Mouse (Mus musculus) kidney, postnatal 0 days (tissue): Measurements from ENCODE around the gene Prickle1. TPM values are rescaled to one million over a fixed set of nuclear protein-coding genes. Genes with fewer than 3 reads are reported as not detected.

Experiments
- ATAC-seq: fragments of 200-750 bp; cut with Nextera tagmentation; replicated peaks from 2 replicates; pipeline ENCODE4 v1.8.0; 2017; ENCODE audit warnings: low read depth, moderate number of reproducible peaks, moderate TSS enrichment, moderate library complexity; ENCODE audit not compliant: low FRiP score
- DNase-seq: peaks from one replicate; pipeline ENCODE4 v3.0.0-alpha.2; 2016; ENCODE audit warnings: low spot score
- H3K27ac ChIP-seq: fragments of 300-500 bp; sonication (generic); 2 replicates; pipeline ENCODE4 v1.5.1; 2014; ENCODE audit warnings: mild to moderate bottlenecking
- H3K27me3 ChIP-seq: fragments of 300-500 bp; sonication (generic); 2 replicates; pipeline ENCODE4 v1.6.1; 2014; ENCODE audit warnings: low read length, mixed read lengths; ENCODE audit not compliant: insufficient read depth
- H3K36me3 ChIP-seq: fragments of 300-500 bp; sonication (generic); 2 replicates; pipeline ENCODE4 v1.6.1; 2014; ENCODE audit warnings: low read length, mixed read lengths; ENCODE audit not compliant: insufficient read depth
- H3K4me1 ChIP-seq: fragments of 300-500 bp; sonication (generic); replicated peaks from 2 replicates; pipeline ENCODE4 v1.6.1; 2014; ENCODE audit warnings: antibody characterized with exemption, low read length, mixed read lengths; ENCODE audit not compliant: insufficient read depth
- H3K4me2 ChIP-seq: fragments of 300-500 bp; sonication (generic); 2 replicates; pipeline ENCODE4 v1.6.1; 2014; ENCODE audit warnings: mild to moderate bottlenecking, low read length, moderate library complexity, mixed read lengths
- H3K4me3 ChIP-seq: fragments of 300-500 bp; sonication (generic); replicated peaks from 2 replicates; pipeline ENCODE4 v1.5.1; 2014; ENCODE audit warnings: low read depth, low read length
- H3K9ac ChIP-seq: fragments of 300-500 bp; sonication (generic); 2 replicates; pipeline ENCODE4 v1.6.1; 2014; ENCODE audit warnings: low read depth, low read length
- H3K9me3 ChIP-seq: fragments of 300-500 bp; sonication (generic); replicated peaks from 2 replicates; pipeline ENCODE4 v1.6.1; 2016; ENCODE audit warnings: low read length, inconsistent platforms, mixed read lengths
- CTCF ChIP-seq: IDR thresholded peaks from 2 replicates; pipeline ENCODE4 v1.5.1; 2016; ENCODE audit warnings: antibody characterized with exemption, low read depth, mild to moderate bottlenecking, moderate library complexity
- WGBS: fragments of 180-500 bp; shearing (Covaris S2); extraction: QIAGEN DNeasy Blood & Tissue Kit; methylation state at CpG from one replicate; pipeline ENCODE4 v1.1.7; 2014; 5-methylcytosine and 5-hydroxymethylcytosine counted together
- polyA plus RNA-seq: library from polyadenylated mRNA; unstranded; fragments of >200 nt; fragmentation: Nextera tagmentation; extraction: Ambion mirVana; gene quantifications from 2 replicates; pipeline ENCODE4 v1.2.1, GENCODE M21; 2015

The Prickle1 gene
- polyA plus RNA-seq, 1 experiment from 2014 or later, result 20.7 TPM

DNA sequence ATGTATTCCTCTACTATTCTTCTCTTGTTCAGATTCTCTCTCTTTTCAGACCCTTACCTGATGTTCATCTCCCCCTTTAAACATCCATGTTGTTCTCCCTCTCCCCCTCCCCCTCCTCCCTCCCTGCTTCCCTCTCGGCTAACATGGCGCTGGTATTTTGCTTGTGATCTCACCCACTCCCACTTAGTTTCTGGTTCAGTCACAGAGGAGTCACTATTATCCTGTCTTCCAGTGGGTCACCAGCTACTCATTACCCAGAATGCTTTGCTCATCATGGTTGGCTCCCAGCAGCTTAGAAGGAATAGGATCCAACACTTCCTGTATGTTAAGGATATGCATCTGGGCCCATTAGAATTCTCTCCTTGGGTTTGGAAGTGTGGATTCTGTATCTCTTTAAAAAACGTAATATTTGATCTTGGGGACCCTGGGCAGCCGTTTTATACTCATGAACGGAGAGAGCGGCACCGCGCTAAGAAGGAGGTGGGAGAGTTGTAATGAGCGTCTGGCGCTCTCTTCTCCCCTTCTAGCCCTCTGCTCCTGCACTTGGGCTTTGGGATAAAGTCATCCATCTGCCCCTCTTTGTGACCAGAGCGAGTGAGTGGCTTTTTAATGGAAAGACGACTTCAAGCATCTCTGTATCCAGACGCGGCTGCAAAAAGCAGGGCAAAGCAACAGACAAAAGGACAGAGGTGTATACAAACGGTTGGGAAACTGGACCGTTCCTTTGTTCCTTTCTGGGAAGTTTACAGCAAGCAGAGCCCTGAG, 16.0 kb upstream of the Prickle1 start:
- no peak for ATAC-seq
- Histone ChIP-seq H3K4me2 (no peak overlapping the region), H3K9ac (no peak overlapping the region), H3K27me3 (no peaks in the 10 kb centered on the region), H3K36me3 (no peaks in the 10 kb centered on the region), H3K9me3 (no peaks in the 10 kb centered on the region), H3K4me1 (no peaks in the 10 kb centered on the region), H3K27ac (no peak overlapping the region), H3K4me3 (no peak overlapping the region)
- no peak for TF ChIP-seq CTCF
- DNase-seq, result no peak
- 88% methylated on average over 16 of the region's 16 CpGs for WGBS

DNA sequence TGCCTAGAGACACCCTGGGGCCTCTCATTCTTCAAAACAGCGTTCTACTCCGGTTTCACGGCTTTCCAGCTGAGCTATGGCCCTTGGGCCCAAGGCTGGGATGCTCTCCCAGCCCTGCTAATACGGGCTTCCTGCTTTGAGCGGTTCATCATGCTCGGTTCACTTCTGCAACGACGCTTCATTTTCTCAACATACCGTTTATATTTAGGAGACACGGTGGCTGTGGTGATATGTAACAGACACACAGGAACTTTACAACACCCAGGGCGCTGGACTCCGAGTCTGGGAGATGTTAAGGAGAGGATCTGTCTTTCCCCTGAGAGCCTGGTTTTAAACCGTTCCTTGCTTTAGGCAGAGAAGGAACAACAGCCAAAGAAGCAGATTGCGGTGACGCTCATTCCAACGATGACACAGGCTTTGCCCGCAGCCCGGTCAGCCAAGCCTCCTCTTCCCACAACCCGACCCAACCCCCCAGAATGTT, 15.1 kb upstream of the Prickle1 start:
- Histone ChIP-seq H3K4me3 (no peak overlapping the region), H3K36me3 (no peaks in the 10 kb centered on the region), H3K27me3 (no peaks in the 10 kb centered on the region), H3K4me1 (no peaks in the 10 kb centered on the region), H3K9ac (no peak overlapping the region), H3K4me2 (no peak overlapping the region), H3K9me3 (no peaks in the 10 kb centered on the region), H3K27ac (no peak overlapping the region)
- no peak for ATAC-seq
- DNase-seq, result no peak
- 81% methylated on average over 19 of the region's 19 CpGs for WGBS
- TF ChIP-seq CTCF, result no peak

DNA sequence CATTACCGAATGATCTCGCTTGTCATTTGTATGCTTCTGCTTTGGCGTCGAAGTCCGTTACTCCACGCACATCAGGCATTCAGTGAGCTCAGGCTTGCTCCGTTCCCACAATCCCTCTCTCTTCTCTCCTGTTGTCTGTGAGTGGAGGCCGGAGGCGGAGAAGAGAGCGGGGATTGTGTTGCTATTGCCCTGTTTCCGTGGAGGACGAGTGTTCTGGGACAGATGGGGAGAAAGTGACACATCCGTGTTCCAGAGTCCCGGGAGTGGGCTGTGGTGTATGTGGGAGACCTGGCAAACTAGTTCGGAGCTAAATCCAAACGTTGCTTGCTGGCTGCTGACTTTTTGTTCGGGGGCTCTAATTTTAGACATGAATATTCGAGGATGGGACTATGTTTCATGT, 14.6 kb upstream of the Prickle1 start:
- ATAC-seq, result no peak
- no peak for TF ChIP-seq CTCF
- Histone ChIP-seq H3K4me3 (no peak overlapping the region), H3K36me3 (no peaks in the 10 kb centered on the region), H3K27ac (no peak overlapping the region), H3K4me2 (no peak overlapping the region), H3K9me3 (no peaks in the 10 kb centered on the region), H3K9ac (no peak overlapping the region), H3K27me3 (no peaks in the 10 kb centered on the region), H3K4me1 (no peaks in the 10 kb centered on the region)
- no peak for DNase-seq
- WGBS, result 86% methylated on average over 18 of the region's 18 CpGs

DNA sequence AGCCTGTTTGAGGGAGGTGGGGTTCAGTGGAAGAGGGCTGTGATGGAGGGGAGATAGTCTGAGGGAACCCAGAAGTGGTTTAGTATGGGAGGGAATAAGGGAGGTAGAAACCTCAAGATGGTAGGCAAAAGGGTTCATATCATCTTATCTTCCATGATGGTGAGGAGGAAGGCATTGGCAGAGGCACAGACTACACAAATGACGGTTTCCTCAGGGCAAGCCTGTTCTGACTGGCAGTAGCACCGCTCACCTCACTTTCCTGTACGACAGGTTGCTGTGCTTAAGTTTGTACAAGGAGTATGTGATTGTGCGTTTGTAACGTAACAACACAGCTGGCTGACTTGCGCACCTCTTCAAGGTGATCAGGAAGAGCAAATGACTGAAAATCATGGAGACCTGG, 7.2 kb upstream of the Prickle1 start:
- DNase-seq, result no peak
- TF ChIP-seq CTCF, result no peak
- no peak overlapping the region for H3K9ac ChIP-seq

GRCm38 (mm10) chr15:93601461-93602015, 5.8 kb upstream of the Prickle1 start:
- ATAC-seq (no peak), DNase-seq (no peak)
- Histone ChIP-seq H3K27ac (no peak overlapping the region), H3K4me2 (no peak overlapping the region), H3K4me1 (no peaks in the 10 kb centered on the region), H3K27me3 (no peaks in the 10 kb centered on the region), H3K4me3 (no peak overlapping the region), H3K36me3 (no peaks in the 10 kb centered on the region), H3K9ac (no peak overlapping the region), H3K9me3 (no peaks in the 10 kb centered on the region)
- no peak for TF ChIP-seq CTCF
- 83% methylated on average over 13 of the region's 13 CpGs for WGBS

More for the DNA sequence above, 7.2 kb upstream of the Prickle1 start:
- no peaks in the 10 kb centered on the region for H3K4me1 ChIP-seq
- WGBS, result 90% methylated on average over 6 of the region's 6 CpGs
- H3K27me3 ChIP-seq, result no peaks in the 10 kb centered on the region
- no peak for ATAC-seq
- H3K9me3 ChIP-seq, result no peaks in the 10 kb centered on the region
- no peak overlapping the region for H3K4me3 ChIP-seq
- H3K36me3 ChIP-seq, result no peaks in the 10 kb centered on the region
- no peak overlapping the region for H3K27ac ChIP-seq
- H3K4me2 ChIP-seq, result no peak overlapping the region

DNA sequence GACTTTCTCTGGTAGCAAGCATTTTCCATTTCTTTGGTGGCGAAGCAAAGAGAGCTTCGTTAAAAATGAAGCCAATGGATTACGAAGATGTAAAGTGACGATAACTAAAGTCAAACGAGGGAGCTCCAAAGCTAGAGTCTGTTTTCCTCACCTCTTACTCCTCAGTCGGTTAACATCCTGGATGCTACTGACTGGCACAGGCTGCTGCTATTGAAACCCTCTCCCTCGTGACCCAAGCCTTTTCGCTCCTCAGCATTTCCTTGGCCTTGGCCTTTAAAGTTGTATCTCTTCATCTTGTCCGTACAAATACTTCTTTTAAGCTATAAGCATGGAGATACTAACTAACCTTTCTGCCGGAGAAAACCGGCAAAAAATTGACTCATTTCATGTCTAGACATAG, 1.3 kb upstream of the Prickle1 start:
- peak overlapping the region; percentile 90; the same call in 1 of the 2 replicates for H3K4me2 ChIP-seq
- no peak for TF ChIP-seq CTCF
- H3K27me3 ChIP-seq, result no peaks in the 10 kb centered on the region
- 0 out of 2 replicates have a peak, but pooled peaks cover under 1% of the 10 kb centered on the region for H3K4me1 ChIP-seq
- no peaks in the 10 kb centered on the region for H3K9me3 ChIP-seq
- no peak overlapping the region for H3K9ac ChIP-seq
- no peak for DNase-seq
- 54% methylated on average over 11 of the region's 11 CpGs for WGBS
- H3K27ac ChIP-seq, result no peak overlapping the region
- ATAC-seq, result no peak
- H3K4me3 ChIP-seq, result peak overlapping the region; percentile 87; the same call in 1 of the 2 replicates
- H3K36me3 ChIP-seq, result no peaks in the 10 kb centered on the region
